Mouse (Mus musculus) CH12.LX (cell line): ENCODE measurements at regions not wholly inside any gene's neighbourhood (a gene's known extent, or its start where the extent isn't known, plus 50 kb on each side); places are given as distances from the start of the nearest gene placed in this dataset.

Source experiments
- DNase-seq: peaks from one replicate; pipeline ENCODE4 v3.0.0-alpha.2; 2013; ENCODE audit errors: extremely low read depth
- H3K27ac ChIP-seq: 2 replicates; pipeline ENCODE4 v1.5.1; 2012; ENCODE audit warnings: low read depth, mild to moderate bottlenecking, control low read depth, moderate library complexity; ENCODE audit not compliant: insufficient read depth
- H3K27me3 ChIP-seq: replicated peaks from 2 replicates; pipeline ENCODE3; 2012; ENCODE audit warnings: inconsistent platforms
- H3K36me3 ChIP-seq, 2 experiments: replicated peaks in 1 of 2; 2 replicates each; pipeline versions ENCODE3 to v1.6.1; 2012; ENCODE audit warnings: inconsistent platforms in 1 of 2, low read length in 1 of 2, mild to moderate bottlenecking in 1 of 2, mixed read lengths in 1 of 2, moderate library complexity in 1 of 2; ENCODE audit not compliant: control insufficient read depth in 1 of 2, insufficient read depth in 1 of 2
- H3K4me1 ChIP-seq, 2 experiments: 2 replicates each; pipeline ENCODE4 v1.6.1; 2012; ENCODE audit warnings: inconsistent platforms in 1 of 2, moderate library complexity in 1 of 2; ENCODE audit not compliant: insufficient read depth in 2 of 2, control insufficient read depth in 1 of 2
- H3K4me2 ChIP-seq: 2 replicates; pipeline ENCODE4 v1.6.1; 2012; ENCODE audit warnings: low read depth, mild to moderate bottlenecking, control low read depth; ENCODE audit not compliant: poor library complexity, insufficient read depth, severe bottlenecking
- H3K4me3 ChIP-seq, 3 experiments: fragments of 150-350 bp in 1 of 3; sonication (generic) in 1 of 3; replicated peaks in 1 of 3; 2 replicates each; pipeline versions ENCODE3 to v1.5.1; 2011 to 2012; ENCODE audit warnings: low read depth in 2 of 3, low read length in 2 of 3, mild to moderate bottlenecking in 2 of 3, moderate library complexity in 2 of 3, control low read depth in 1 of 3, improper control_type of control experiment in 1 of 3, inconsistent platforms in 1 of 3, mixed read lengths in 1 of 3; ENCODE audit not compliant: poor library complexity in 1 of 3
- H3K79me2 ChIP-seq: replicated peaks from 2 replicates; pipeline ENCODE4 v1.6.1; 2012; ENCODE audit warnings: mild to moderate bottlenecking, moderate library complexity; ENCODE audit not compliant: control insufficient read depth, poor library complexity, insufficient read depth, severe bottlenecking; ENCODE audit errors: extremely low read depth
- H3K9ac ChIP-seq: 2 replicates; pipeline ENCODE4 v1.6.1; 2012; ENCODE audit warnings: low read depth, mild to moderate bottlenecking, control low read depth, moderate library complexity; ENCODE audit not compliant: insufficient read depth
- H3K9me3 ChIP-seq: replicated peaks from 2 replicates; pipeline ENCODE3; 2012; ENCODE audit warnings: low read length, inconsistent platforms, mixed read lengths
- BHLHE40 ChIP-seq: IDR thresholded peaks from 2 replicates; pipeline ENCODE4 v1.6.1; 2011; ENCODE audit warnings: mild to moderate bottlenecking, low read depth, low read length, improper control_type of control experiment
- E2F4 ChIP-seq: IDR thresholded peaks from 2 replicates; pipeline ENCODE4 v1.6.1; 2011; ENCODE audit warnings: low read depth, low read length, improper control_type of control experiment; ENCODE audit not compliant: insufficient replicate concordance
- ELF1 ChIP-seq: IDR thresholded peaks from 2 replicates; pipeline ENCODE4 v1.6.1; 2014; ENCODE audit warnings: low read depth, mild to moderate bottlenecking, inconsistent platforms, low read length, improper control_type of control experiment
- EP300 ChIP-seq: IDR thresholded peaks from 2 replicates; pipeline ENCODE4 v1.6.1; 2011; ENCODE audit warnings: low read length, improper control_type of control experiment
- ETS1 ChIP-seq: conservative IDR thresholded peaks from 2 replicates; pipeline ENCODE4 v1.6.1; 2012; ENCODE audit warnings: low read depth, mild to moderate bottlenecking, inconsistent platforms, low read length, improper control_type of control experiment, moderate library complexity
- HCFC1 ChIP-seq: IDR thresholded peaks from 2 replicates; pipeline ENCODE4 v1.6.1; 2012; ENCODE audit warnings: low read depth, mild to moderate bottlenecking, inconsistent platforms, low read length, improper control_type of control experiment
- KAT2A ChIP-seq: IDR thresholded peaks from 2 replicates; pipeline ENCODE4 v1.6.1; 2012; ENCODE audit warnings: low read length, improper control_type of control experiment, inconsistent platforms; ENCODE audit not compliant: insufficient replicate concordance
- MAZ ChIP-seq: IDR thresholded peaks from 2 replicates; pipeline ENCODE4 v1.6.1; 2012; ENCODE audit warnings: low read depth, mild to moderate bottlenecking, inconsistent platforms, low read length, improper control_type of control experiment, moderate library complexity
- MEF2A ChIP-seq: IDR thresholded peaks from 2 replicates; pipeline ENCODE4 v1.6.1; 2014; ENCODE audit warnings: low read depth, mild to moderate bottlenecking, inconsistent platforms, low read length, improper control_type of control experiment, borderline replicate concordance
- MYC ChIP-seq: IDR thresholded peaks from 2 replicates; pipeline ENCODE4 v1.6.1; 2011; ENCODE audit warnings: low read depth, mild to moderate bottlenecking, improper control_type of control experiment, low read length
- NELFE ChIP-seq: IDR thresholded peaks from 2 replicates; pipeline ENCODE4 v1.6.1; 2011; ENCODE audit warnings: low read depth, low read length, improper control_type of control experiment
- POLR2A ChIP-seq: IDR thresholded peaks from 2 replicates; pipeline ENCODE4 v1.6.1; 2011; ENCODE audit warnings: low read depth, mild to moderate bottlenecking, improper control_type of control experiment, low read length
- POLR2AphosphoS2 ChIP-seq: IDR thresholded peaks from 2 replicates; pipeline ENCODE4 v1.6.1; 2011; ENCODE audit warnings: low read depth, low read length, improper control_type of control experiment
- RAD21 ChIP-seq: IDR thresholded peaks from 2 replicates; pipeline ENCODE4 v1.6.1; 2011; ENCODE audit warnings: low read depth, mild to moderate bottlenecking, low read length, improper control_type of control experiment, moderate library complexity
- UBTF ChIP-seq: IDR thresholded peaks from 2 replicates; pipeline ENCODE4 v1.6.1; 2012; ENCODE audit warnings: low read depth, mild to moderate bottlenecking, inconsistent platforms, low read length, improper control_type of control experiment, moderate library complexity
- dilution Hi-C: fragments of 300-500 bp; cut with MboI; formaldehyde crosslinking; loops from 2 replicates; pipeline ENCODE4 v1.14.3; 2020; ENCODE audit warnings: low sequenced_read_pairs; ENCODE audit not compliant: extremely low pct_unique_long_range_greater_than_20kb, extremely low pct_ligation_motif_present
- in situ Hi-C: fragments of 300-500 bp; cut with MboI; formaldehyde crosslinking; loops from 3 replicates; pipeline ENCODE4 v1.14.3; 2019; ENCODE audit warnings: low sequenced_read_pairs, low pct_ligation_motif_present, low pct_unique_long_range_greater_than_20kb, mixed read lengths

- DNase-seq = no peak
- Histone ChIP-seq H3K9ac (no peak overlapping the region), H3K79me2 (no peaks in the 10 kb centered on the region), H3K4me3 (no peak overlapping the region), H3K27me3 (no peaks in the 10 kb centered on the region), H3K36me3 (no peaks in the 10 kb centered on the region), H3K27ac (no peak overlapping the region), H3K4me1 (peaks cover 0 to 5% of the 10 kb centered on the region in 2 experiments; a peak in 1 of 4 replicates), H3K4me2 (peak overlapping the region; percentile 12; the same call in 1 of the 2 replicates), H3K9me3 (no peaks in the 10 kb centered on the region)
- dilution Hi-C loops = no loop called here
- in situ Hi-C loops = no loop called here
- TF ChIP-seq RAD21 = no peak
- no peak for TF ChIP-seq ETS1
- no peak for TF ChIP-seq NELFE
- TF ChIP-seq POLR2A = no peak
- TF ChIP-seq MYC = no peak
Observed at GRCm38 (mm10) chr12:13118026-13118425, 131.0 kb downstream of the Ddx1 start.

DNA sequence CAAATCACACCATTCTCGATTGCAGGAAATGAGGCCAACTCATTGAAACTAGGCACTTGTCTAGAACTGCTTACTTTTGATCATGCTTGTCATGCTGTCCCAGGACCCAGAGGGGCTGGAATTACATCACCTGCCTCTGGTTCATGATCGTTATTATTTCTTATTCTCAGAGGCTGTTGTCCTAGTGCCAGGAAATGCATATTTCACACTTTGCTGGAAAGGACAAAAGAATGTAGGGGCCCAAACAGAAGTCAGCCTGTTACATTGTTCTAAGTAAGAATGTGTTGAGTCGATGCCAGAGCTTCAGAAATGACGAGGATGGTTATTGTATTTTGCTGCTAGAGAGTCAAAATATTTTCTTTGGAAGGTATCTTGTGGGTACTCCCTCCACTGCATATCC lies 134.7 kb downstream of the Ddx1 start:
- Histone ChIP-seq H3K9me3 (no peaks in the 10 kb centered on the region), H3K4me3 (no peak overlapping the region), H3K79me2 (no peaks in the 10 kb centered on the region), H3K36me3 (no peaks in the 10 kb centered on the region), H3K4me1 (peaks cover 0 to 5% of the 10 kb centered on the region in 2 experiments; a peak in 1 of 4 replicates), H3K27ac (no peak overlapping the region), H3K27me3 (no peaks in the 10 kb centered on the region), H3K9ac (no peak overlapping the region), H3K4me2 (no peak overlapping the region)
- DNase-seq = no peak
- no peak for TF ChIP-seq MEF2A
- TF ChIP-seq KAT2A = no peak
- no peak for TF ChIP-seq MAZ
- no peak for TF ChIP-seq BHLHE40
- no peak for TF ChIP-seq ELF1
- no peak for TF ChIP-seq POLR2AphosphoS2
- dilution Hi-C loops = no loop called here
- in situ Hi-C loops = no loop called here

GRCm38 (mm10) chr12:13106931-13107330 lies 142.1 kb downstream of the Ddx1 start:
- no peak for DNase-seq
- Histone ChIP-seq H3K36me3 (no peaks in the 10 kb centered on the region), H3K4me3 (no peak overlapping the region), H3K9ac (no peak overlapping the region), H3K27ac (no peak overlapping the region), H3K79me2 (no peaks in the 10 kb centered on the region), H3K27me3 (no peaks in the 10 kb centered on the region), H3K9me3 (no peaks in the 10 kb centered on the region), H3K4me1 (peaks cover 0 to 11% of the 10 kb centered on the region in 2 experiments; a peak in 2 of 4 replicates), H3K4me2 (no peak overlapping the region)
- TF ChIP-seq E2F4 (no peak), UBTF (no peak), HCFC1 (no peak), EP300 (no peak)
- in situ Hi-C loops = no loop called here
- dilution Hi-C loops = no loop called here
